Mouse (Mus musculus): Measurements from ENCODE around the gene Dip2c. TPM values are rescaled to one million over a fixed set of nuclear protein-coding genes. Genes with fewer than 3 reads are reported as not detected.

The Dip2c gene
- polyA plus RNA-seq, 1 experiment from 2014 or later = 2.6 TPM

DNA sequence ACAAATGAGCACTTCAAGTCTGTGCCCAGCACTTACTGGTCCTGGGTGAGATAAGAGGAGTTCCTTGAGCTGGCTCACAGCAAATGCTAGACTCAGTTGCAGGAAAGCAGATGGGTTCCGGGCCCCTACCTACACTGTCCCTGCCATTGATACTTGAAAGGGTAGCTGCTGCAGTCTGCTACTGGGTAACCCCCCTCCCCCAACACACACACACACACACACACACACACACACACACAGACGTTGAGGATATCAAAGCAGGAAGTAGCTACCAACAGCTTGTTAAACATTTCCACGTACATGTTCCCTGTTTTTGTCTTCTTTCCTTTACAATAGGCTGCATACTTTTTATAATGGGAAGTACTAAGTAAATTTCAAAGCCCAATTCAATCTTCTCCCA lies 361.6 kb downstream of the Dip2c start:
- no peak overlapping the region for H3K4me3 ChIP-seq (ENCODE audit: low read depth, low read length)
- DNase-seq (ENCODE audit: low spot score) = peak; percentile 16
- TF ChIP-seq EP300 (optimal IDR thresholded peaks at IDR 0.05) (no peak), CTCF (IDR thresholded peaks at IDR 0.05; ENCODE audit: low read depth) (no peak)

GRCm38 (mm10) chr13:9648716-9649115 lies 372.4 kb downstream of the Dip2c start:
- WGBS = 93% methylated on average over 13 of the region's 13 CpGs
- ATAC-seq (ENCODE audit: low FRiP score, low TSS enrichment) = no peak
- H3K4me3 ChIP-seq (ENCODE audit: low read depth, low read length) = no peak overlapping the region
- no peak for DNase-seq (ENCODE audit: low spot score)
- no peaks in the 10 kb centered on the region for H3K27me3 ChIP-seq (ENCODE audit: control insufficient read depth, insufficient read depth, low read length)
- no peaks in the 10 kb centered on the region; the same call in 1 of the 2 replicates for H3K36me3 ChIP-seq (ENCODE audit: control insufficient read depth, insufficient read depth, low read length)
- H3K9ac ChIP-seq (ENCODE audit: low read length) = no peak overlapping the region
- H3K4me1 ChIP-seq (replicated peaks; ENCODE audit: control insufficient read depth, insufficient read depth) = no peaks in the 10 kb centered on the region
- no peak overlapping the region for H3K27ac ChIP-seq (replicated peaks)
- no peaks in the 10 kb centered on the region for H3K9me3 ChIP-seq (ENCODE audit: control insufficient read depth, low read length)
- H3K4me2 ChIP-seq (replicated peaks; ENCODE audit: low read depth) = no peak overlapping the region
- TF ChIP-seq EP300 (optimal IDR thresholded peaks at IDR 0.05) = no peak
- TF ChIP-seq CTCF (IDR thresholded peaks at IDR 0.05; ENCODE audit: low read depth) = no peak

More for the DNA sequence above, 361.6 kb downstream of the Dip2c start:
- Histone ChIP-seq H3K36me3 (ENCODE audit: control insufficient read depth, insufficient read depth, low read length) (no peaks in the 10 kb centered on the region), H3K27me3 (ENCODE audit: control insufficient read depth, insufficient read depth, low read length) (no peaks in the 10 kb centered on the region), H3K4me1 (replicated peaks; ENCODE audit: control insufficient read depth, insufficient read depth) (no peaks in the 10 kb centered on the region), H3K9ac (ENCODE audit: low read length) (no peak overlapping the region), H3K9me3 (ENCODE audit: control insufficient read depth, low read length) (no peaks in the 10 kb centered on the region), H3K4me2 (replicated peaks; ENCODE audit: low read depth) (no peak overlapping the region), H3K27ac (replicated peaks) (no peak overlapping the region)
- no peak for ATAC-seq (ENCODE audit: low FRiP score, low TSS enrichment)
- WGBS = 52% methylated on average over 3 of the region's 3 CpGs

GRCm38 (mm10) chr13:9649894-9650293 lies 373.6 kb downstream of the Dip2c start:
- no peak for ATAC-seq (ENCODE audit: low FRiP score, low TSS enrichment)
- TF ChIP-seq CTCF (IDR thresholded peaks at IDR 0.05; ENCODE audit: low read depth) = no peak
- no peak for TF ChIP-seq EP300 (optimal IDR thresholded peaks at IDR 0.05)
- Histone ChIP-seq H3K4me3 (ENCODE audit: low read depth, low read length) (no peak overlapping the region), H3K4me2 (replicated peaks; ENCODE audit: low read depth) (no peak overlapping the region), H3K27ac (replicated peaks) (no peak overlapping the region), H3K4me1 (replicated peaks; ENCODE audit: control insufficient read depth, insufficient read depth) (no peaks in the 10 kb centered on the region), H3K27me3 (ENCODE audit: control insufficient read depth, insufficient read depth, low read length) (no peaks in the 10 kb centered on the region), H3K36me3 (ENCODE audit: control insufficient read depth, insufficient read depth, low read length) (no peaks in the 10 kb centered on the region; the same call in 1 of the 2 replicates), H3K9me3 (ENCODE audit: control insufficient read depth, low read length) (no peaks in the 10 kb centered on the region), H3K9ac (ENCODE audit: low read length) (no peak overlapping the region)
- DNase-seq (ENCODE audit: low spot score) = no peak
- WGBS = 90% methylated on average over 1 of the region's 1 CpGs

DNA sequence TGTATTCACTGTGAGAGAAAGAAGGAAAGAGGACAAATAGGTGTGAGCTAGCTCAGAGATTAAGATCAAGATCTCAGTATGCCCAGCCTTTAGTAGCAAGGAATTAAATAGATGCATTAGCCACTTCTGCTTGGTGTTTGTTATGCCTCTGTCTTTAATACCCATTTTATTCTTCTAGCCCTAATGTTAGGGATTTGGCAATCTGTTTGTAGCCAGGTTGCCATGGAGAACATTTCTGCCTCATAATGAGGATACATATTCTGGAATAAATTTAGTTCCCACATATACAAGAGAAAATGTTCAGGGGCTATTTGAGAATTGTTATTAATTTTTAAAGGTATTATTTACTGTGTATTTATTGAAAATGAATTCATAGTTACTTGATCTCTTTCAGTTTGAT lies 374.3 kb downstream of the Dip2c start:
- no peak for ATAC-seq (ENCODE audit: low FRiP score, low TSS enrichment)
- TF ChIP-seq EP300 (optimal IDR thresholded peaks at IDR 0.05) = no peak
- TF ChIP-seq CTCF (IDR thresholded peaks at IDR 0.05; ENCODE audit: low read depth) = no peak

GRCm38 (mm10) chr13:9653018-9653417 lies 376.7 kb downstream of the Dip2c start:
- Histone ChIP-seq H3K4me1 (replicated peaks; ENCODE audit: control insufficient read depth, insufficient read depth) (no peaks in the 10 kb centered on the region), H3K27ac (replicated peaks) (no peak overlapping the region), H3K27me3 (ENCODE audit: control insufficient read depth, insufficient read depth, low read length) (no peaks in the 10 kb centered on the region), H3K36me3 (ENCODE audit: control insufficient read depth, insufficient read depth, low read length) (no peaks in the 10 kb centered on the region), H3K4me3 (ENCODE audit: low read depth, low read length) (no peak overlapping the region), H3K9me3 (ENCODE audit: control insufficient read depth, low read length) (no peaks in the 10 kb centered on the region), H3K4me2 (replicated peaks; ENCODE audit: low read depth) (no peak overlapping the region), H3K9ac (ENCODE audit: low read length) (no peak overlapping the region)
- ATAC-seq (ENCODE audit: low FRiP score, low TSS enrichment) = no peak
- DNase-seq (ENCODE audit: low spot score) = no peak
- no peak for TF ChIP-seq CTCF (IDR thresholded peaks at IDR 0.05; ENCODE audit: low read depth)
- no peak for TF ChIP-seq EP300 (optimal IDR thresholded peaks at IDR 0.05)
- WGBS = 82% methylated on average over 3 of the region's 3 CpGs

More for the DNA sequence above, 374.3 kb downstream of the Dip2c start:
- Histone ChIP-seq H3K27me3 (ENCODE audit: control insufficient read depth, insufficient read depth, low read length) (no peaks in the 10 kb centered on the region), H3K9me3 (ENCODE audit: control insufficient read depth, low read length) (no peaks in the 10 kb centered on the region), H3K27ac (replicated peaks) (no peak overlapping the region), H3K36me3 (ENCODE audit: control insufficient read depth, insufficient read depth, low read length) (no peaks in the 10 kb centered on the region; the same call in 1 of the 2 replicates), H3K4me3 (ENCODE audit: low read depth, low read length) (no peak overlapping the region), H3K9ac (ENCODE audit: low read length) (no peak overlapping the region), H3K4me2 (replicated peaks; ENCODE audit: low read depth) (no peak overlapping the region), H3K4me1 (replicated peaks; ENCODE audit: control insufficient read depth, insufficient read depth) (no peaks in the 10 kb centered on the region)
- no peak for DNase-seq (ENCODE audit: low spot score)

GRCm38 (mm10) chr13:9656613-9657012 lies 380.3 kb downstream of the Dip2c start:
- 92% methylated on average over 6 of the region's 6 CpGs for WGBS
- H3K9me3 ChIP-seq (ENCODE audit: control insufficient read depth, low read length) = no peaks in the 10 kb centered on the region
- ATAC-seq (ENCODE audit: low FRiP score, low TSS enrichment) = no peak

More at GRCm38 (mm10) chr13:9656613-9657012, 380.3 kb downstream of the Dip2c start:
- Histone ChIP-seq H3K4me1 (replicated peaks; ENCODE audit: control insufficient read depth, insufficient read depth) (no peaks in the 10 kb centered on the region), H3K4me2 (replicated peaks; ENCODE audit: low read depth) (no peak overlapping the region), H3K36me3 (ENCODE audit: control insufficient read depth, insufficient read depth, low read length) (no peaks in the 10 kb centered on the region), H3K4me3 (ENCODE audit: low read depth, low read length) (no peak overlapping the region), H3K27me3 (ENCODE audit: control insufficient read depth, insufficient read depth, low read length) (no peaks in the 10 kb centered on the region), H3K9ac (ENCODE audit: low read length) (no peak overlapping the region), H3K27ac (replicated peaks) (no peak overlapping the region)
- DNase-seq (ENCODE audit: low spot score) = no peak
- TF ChIP-seq CTCF (IDR thresholded peaks at IDR 0.05; ENCODE audit: low read depth) (no peak), EP300 (optimal IDR thresholded peaks at IDR 0.05) (no peak)
